Mouse (Mus musculus): Measurements from ENCODE around the gene Tnfrsf14.

GRCm38 (mm10) chr4:154911644-154912043, 16.7 kb downstream of the Tnfrsf14 start:
- TF ChIP-seq CTCF (IDR thresholded peaks at IDR 0.05; ENCODE audit: low read depth, low read length) = no peak
- TF ChIP-seq POLR2A (IDR thresholded peaks at IDR 0.05; ENCODE audit: borderline replicate concordance, low read depth, low read length) = no peak

Measured in bone marrow macrophage, adult 2 months (primary cell).